Mouse (Mus musculus): ENCODE data around the gene Nefh.

DNA sequence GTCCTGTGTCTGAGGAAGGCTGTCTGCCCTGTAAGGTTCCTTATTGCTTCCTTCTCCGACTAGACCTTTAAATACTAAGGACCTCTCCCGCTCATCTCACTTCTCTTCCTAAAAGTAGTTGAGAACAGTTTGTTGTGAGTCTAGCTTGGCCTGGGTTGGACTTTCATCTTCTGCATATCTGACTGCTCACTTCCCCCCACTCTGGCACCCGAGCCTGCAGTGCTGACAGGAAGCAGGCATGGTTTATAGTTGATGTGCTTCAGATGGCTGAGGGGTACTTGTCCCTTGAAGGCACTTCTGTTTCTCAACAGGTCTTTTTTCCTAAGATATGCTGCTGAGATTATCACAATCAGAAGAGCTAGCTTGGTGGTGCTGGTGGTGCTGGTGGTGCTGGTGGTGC is 41.3 kb upstream of the Nefh start:
- no peak for TF ChIP-seq CTCF (IDR thresholded peaks at IDR 0.05; ENCODE audit: extremely low read depth, insufficient read length, insufficient replicate concordance, low read depth, low read length)
- TF ChIP-seq POLR2A (IDR thresholded peaks at IDR 0.05; ENCODE audit: low read depth, low read length) = no peak
